Mouse (Mus musculus) neural tube, embryonic 15.5 days (tissue): ENCODE measurements around the gene Acvr1b. TPM values are rescaled to one million over a fixed set of nuclear protein-coding genes. Genes with fewer than 3 reads are reported as not detected.

Experiments
- ATAC-seq: fragments of 200-750 bp; cut with Nextera tagmentation; 2 replicates; pipeline ENCODE4 v1.8.0; 2017; ENCODE audit warnings: mild to moderate bottlenecking, moderate TSS enrichment, moderate library complexity; ENCODE audit not compliant: low FRiP score
- H3K27ac ChIP-seq: fragments of 300-500 bp; sonication (generic); replicated peaks from 2 replicates; pipeline ENCODE4 v1.5.1; 2015; ENCODE audit warnings: mild to moderate bottlenecking, inconsistent platforms
- H3K27me3 ChIP-seq: fragments of 300-500 bp; sonication (generic); replicated peaks from 2 replicates; pipeline ENCODE4 v1.6.1; 2015; ENCODE audit warnings: inconsistent platforms
- H3K36me3 ChIP-seq: fragments of 300-500 bp; sonication (generic); 2 replicates; pipeline ENCODE4 v1.6.1; 2015; ENCODE audit warnings: inconsistent platforms
- H3K4me1 ChIP-seq: fragments of 300-500 bp; sonication (generic); 2 replicates; pipeline ENCODE4 v1.6.1; 2015; ENCODE audit warnings: inconsistent platforms
- H3K4me2 ChIP-seq: fragments of 300-500 bp; sonication (generic); 2 replicates; pipeline ENCODE4 v1.6.1; 2015; ENCODE audit warnings: inconsistent platforms, mild to moderate bottlenecking, moderate library complexity
- H3K4me3 ChIP-seq: fragments of 300-500 bp; sonication (generic); replicated peaks from 2 replicates; pipeline ENCODE4 v1.5.1; 2015; ENCODE audit warnings: mild to moderate bottlenecking, inconsistent platforms
- H3K9ac ChIP-seq: fragments of 300-500 bp; sonication (generic); replicated peaks from 2 replicates; pipeline ENCODE4 v1.6.1; 2015; ENCODE audit warnings: mild to moderate bottlenecking, inconsistent platforms
- H3K9me3 ChIP-seq: fragments of 300-500 bp; sonication (generic); replicated peaks from 2 replicates; pipeline ENCODE4 v1.6.1; 2016; ENCODE audit warnings: inconsistent platforms
- WGBS: fragments of 180-500 bp; shearing (Covaris S2); methylation state at CpG from one replicate; pipeline ENCODE4 v1.1.7; 2015; ENCODE audit warnings: mixed read lengths; 5-methylcytosine and 5-hydroxymethylcytosine counted together
- polyA plus RNA-seq: library from polyadenylated mRNA; unstranded; fragments of >200 nt; fragmentation: Nextera tagmentation; extraction: Ambion mirVana; gene quantifications from 2 replicates; pipeline ENCODE4 v1.2.1, GENCODE M21; 2015

Gene Acvr1b
- polyA plus RNA-seq, 1 experiment from 2014 or later, result 23.1 TPM

DNA sequence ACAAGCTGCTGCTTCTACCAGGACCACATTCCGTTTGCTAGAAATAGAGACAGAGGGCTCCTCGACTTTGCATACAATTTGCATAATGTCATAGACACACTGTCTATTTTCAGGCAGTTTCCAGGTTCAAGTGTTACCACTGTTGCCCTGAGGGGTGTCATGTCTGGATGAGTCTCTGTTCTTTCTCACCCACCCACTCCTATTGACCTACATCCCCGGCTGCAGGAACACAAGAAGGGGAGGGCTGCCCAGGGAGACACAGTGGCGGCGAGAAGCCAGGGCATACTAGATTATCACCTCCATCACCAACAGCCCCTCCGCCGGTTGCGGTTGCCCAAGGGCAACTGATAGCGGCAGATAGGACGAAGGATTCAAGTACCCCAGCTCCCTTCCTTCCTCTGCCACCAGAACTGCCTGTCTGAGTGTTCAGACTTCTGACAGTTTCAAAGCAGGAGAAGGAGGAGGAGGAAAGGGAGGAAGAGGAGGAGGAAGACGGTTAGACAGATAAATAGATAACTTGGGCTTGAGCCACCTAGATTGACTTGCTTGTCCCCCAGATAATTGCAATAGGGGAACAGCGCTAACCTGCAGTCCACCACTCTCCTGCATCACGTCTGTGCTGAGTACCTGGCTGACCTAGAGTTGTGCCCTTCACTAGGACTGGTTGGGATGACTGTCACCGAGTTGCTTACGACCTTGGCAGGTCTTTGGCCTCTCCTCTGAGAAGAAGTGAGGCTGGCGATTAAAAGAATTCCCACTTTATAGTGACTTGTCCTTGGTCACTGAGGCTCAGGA is 26.6 kb upstream of the Acvr1b start:
- H3K4me2 ChIP-seq, result no peak overlapping the region
- H3K27ac ChIP-seq, result no peak overlapping the region
- 0 out of 2 replicates have a peak, but pooled peaks cover 3% of the 10 kb centered on the region for H3K27me3 ChIP-seq
- WGBS, result 70% methylated on average over 16 of the region's 16 CpGs
- no peak overlapping the region for H3K4me3 ChIP-seq
- peaks cover 21% of the 10 kb centered on the region for H3K4me1 ChIP-seq
- ATAC-seq, result no peak
- no peak overlapping the region for H3K9ac ChIP-seq
- no peaks in the 10 kb centered on the region for H3K36me3 ChIP-seq
- no peaks in the 10 kb centered on the region for H3K9me3 ChIP-seq

DNA sequence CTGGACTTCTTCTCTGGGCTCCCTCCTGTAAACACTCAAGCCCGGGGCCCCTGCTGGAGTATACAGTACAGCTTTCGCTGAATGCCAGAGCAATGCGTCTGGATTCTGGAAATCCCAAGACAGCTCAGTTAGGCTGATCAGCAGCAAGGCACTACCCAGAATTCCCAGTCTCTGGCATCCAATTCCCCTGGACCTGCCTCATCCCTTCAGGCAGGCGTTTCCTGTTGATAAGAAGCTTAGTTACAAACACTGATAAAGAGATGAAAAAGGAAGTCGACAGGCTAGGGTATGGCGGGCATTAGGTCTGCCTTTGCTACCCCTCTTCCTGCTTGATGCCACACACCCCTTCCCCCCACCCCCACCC is 26.0 kb upstream of the Acvr1b start:
- Histone ChIP-seq H3K9me3 (no peaks in the 10 kb centered on the region), H3K27me3 (0 out of 2 replicates have a peak, but pooled peaks cover 3% of the 10 kb centered on the region), H3K9ac (no peak overlapping the region), H3K36me3 (no peaks in the 10 kb centered on the region), H3K4me2 (no peak overlapping the region), H3K27ac (no peak overlapping the region), H3K4me1 (peaks cover 21% of the 10 kb centered on the region), H3K4me3 (no peak overlapping the region)
- ATAC-seq, result no peak
- WGBS, result 66% methylated on average over 6 of the region's 6 CpGs

DNA sequence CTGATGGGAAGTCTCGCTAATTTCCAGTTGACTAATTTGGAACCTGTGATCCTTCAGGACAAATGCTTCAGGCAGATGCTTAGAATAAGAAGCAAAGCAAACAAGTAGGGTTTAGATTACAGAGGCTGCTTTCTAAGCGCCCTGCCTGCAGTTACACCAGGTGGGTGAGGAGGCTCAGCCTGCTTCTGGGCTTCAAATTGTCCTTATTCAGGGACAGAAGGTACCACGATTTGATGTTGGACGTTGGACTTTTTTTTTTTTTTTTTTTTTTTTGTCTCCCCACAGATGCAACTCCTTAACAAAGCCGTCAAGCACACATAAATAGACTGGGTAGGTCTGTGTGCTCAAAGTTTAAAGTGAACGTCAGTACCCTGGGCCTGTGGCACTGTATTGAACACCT is 25.3 kb upstream of the Acvr1b start:
- H3K9ac ChIP-seq, result no peak overlapping the region
- H3K4me3 ChIP-seq, result no peak overlapping the region
- H3K27ac ChIP-seq, result no peak overlapping the region
- 0 out of 2 replicates have a peak, but pooled peaks cover 3% of the 10 kb centered on the region for H3K27me3 ChIP-seq
- WGBS, result 87% methylated on average over 6 of the region's 6 CpGs
- ATAC-seq, result no peak
- peaks cover 15% of the 10 kb centered on the region for H3K4me1 ChIP-seq
- H3K36me3 ChIP-seq, result no peaks in the 10 kb centered on the region
- no peaks in the 10 kb centered on the region for H3K9me3 ChIP-seq
- H3K4me2 ChIP-seq, result no peak overlapping the region

DNA sequence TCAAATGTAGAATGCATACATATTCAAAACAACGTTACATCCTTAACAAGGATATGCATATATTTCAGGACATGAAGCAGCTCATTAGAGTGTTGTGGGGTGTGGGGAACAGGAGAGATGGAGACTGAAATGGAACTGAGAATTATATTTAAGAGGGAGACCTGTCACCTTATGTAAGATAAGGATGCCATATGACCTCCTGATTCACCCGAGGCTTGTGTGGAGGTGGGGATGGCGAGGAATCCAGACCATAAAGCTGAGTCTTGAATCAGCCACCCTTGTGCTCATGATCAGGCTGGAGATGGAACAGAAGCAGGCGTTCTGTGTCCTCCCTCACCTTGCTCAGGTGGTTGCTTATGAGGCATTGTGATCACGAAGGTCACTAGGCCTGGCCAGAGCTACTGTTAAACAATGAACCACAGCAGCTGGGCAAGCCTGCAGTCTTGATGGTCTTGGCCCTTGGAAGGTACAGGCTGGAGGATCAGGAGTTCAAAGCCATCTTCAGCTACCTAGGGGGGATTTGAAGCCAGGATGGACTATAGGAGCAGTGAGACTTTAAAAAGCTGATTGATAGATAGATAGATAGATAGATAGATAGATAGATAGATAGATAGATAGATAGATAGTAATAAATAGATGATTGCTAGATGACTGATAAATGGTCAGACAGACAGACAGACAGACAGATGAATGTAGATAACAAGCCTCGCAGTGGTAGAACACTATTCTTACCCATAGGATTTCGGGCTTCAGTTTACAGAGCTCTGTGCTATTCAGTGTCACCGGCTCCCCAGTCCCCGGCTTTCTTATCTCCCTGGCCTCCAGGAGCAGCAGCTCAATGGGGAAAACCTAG is 22.2 kb upstream of the Acvr1b start:
- no peak overlapping the region for H3K9ac ChIP-seq
- H3K27ac ChIP-seq, result no peak overlapping the region
- H3K36me3 ChIP-seq, result no peaks in the 10 kb centered on the region
- no peaks in the 10 kb centered on the region for H3K9me3 ChIP-seq
- WGBS, result 79% methylated on average over 9 of the region's 9 CpGs
- no peaks in the 10 kb centered on the region for H3K4me1 ChIP-seq
- 0 out of 2 replicates have a peak, but pooled peaks cover 2% of the 10 kb centered on the region for H3K27me3 ChIP-seq
- no peak overlapping the region for H3K4me3 ChIP-seq
- H3K4me2 ChIP-seq, result no peak overlapping the region
- ATAC-seq, result no peak

DNA sequence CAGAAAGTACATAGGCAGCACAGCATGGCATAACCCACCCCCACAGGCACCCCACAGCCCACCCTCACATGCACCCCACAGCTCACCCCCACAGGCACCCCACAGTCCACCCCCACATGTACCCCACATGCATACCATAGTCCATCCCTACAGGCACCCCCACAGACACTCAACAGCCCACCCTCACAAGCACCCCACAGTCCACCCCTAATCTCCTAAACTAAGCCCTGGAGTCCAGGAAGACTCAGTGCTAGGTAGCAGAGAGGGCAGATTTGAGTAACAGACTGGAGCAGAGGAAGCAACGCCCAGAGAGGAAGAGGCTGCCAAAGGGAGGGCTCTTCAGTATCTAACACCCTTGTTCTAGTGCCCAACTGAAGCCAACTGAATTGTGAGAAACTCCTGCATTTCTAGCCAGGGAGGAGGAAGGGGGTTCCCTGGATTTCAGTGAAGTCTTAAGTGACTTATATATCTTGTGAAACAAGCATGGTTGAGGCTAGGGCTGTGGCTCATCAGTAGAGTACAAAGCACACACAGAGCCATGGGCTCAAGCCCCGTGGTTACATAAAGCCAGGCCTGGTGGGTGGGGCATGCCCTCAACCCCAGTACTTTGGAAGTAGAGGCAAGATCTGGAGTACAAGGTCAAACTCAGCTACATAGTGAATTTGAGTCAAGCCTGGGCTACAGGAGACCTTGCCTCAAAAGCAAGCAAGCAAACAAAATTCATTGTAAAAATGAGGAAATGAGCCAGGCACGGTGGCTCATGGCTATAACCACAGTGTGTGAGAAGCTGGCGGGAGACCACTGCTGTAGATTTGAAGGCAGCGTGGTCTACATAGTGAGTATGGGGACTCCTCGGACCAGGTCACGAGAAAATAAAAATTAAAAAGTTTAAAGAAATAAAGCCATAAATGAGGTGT is 18.9 kb upstream of the Acvr1b start:
- 0 out of 2 replicates have a peak, but pooled peaks cover 2% of the 10 kb centered on the region for H3K4me1 ChIP-seq
- WGBS, result 88% methylated on average over 7 of the region's 7 CpGs
- H3K36me3 ChIP-seq, result no peaks in the 10 kb centered on the region
- H3K4me3 ChIP-seq, result no peak overlapping the region
- H3K9ac ChIP-seq, result no peak overlapping the region
- H3K9me3 ChIP-seq, result no peaks in the 10 kb centered on the region
- H3K27me3 ChIP-seq, result no peaks in the 10 kb centered on the region
- no peak overlapping the region for H3K27ac ChIP-seq
- no peak for ATAC-seq
- H3K4me2 ChIP-seq, result no peak overlapping the region

DNA sequence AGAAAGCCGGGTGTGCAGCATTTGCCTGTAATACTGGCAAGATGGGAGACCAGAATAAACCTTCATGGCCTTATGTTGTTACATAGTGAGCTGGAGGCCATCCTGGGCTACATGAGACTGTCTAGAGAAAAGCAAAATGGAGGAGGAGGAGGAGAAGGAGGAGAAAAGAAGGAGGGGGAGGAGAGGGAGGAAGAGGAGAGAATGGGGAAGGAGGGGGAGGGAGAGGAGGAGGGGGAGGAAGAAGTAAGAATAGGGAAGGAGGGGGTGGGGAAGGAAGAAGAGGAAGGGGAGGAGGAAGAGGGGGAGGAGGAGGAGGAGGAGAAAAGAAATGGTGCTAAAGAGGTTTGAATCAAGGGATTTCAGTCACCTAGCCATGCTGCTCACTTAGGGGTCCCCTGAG is 13.7 kb upstream of the Acvr1b start:
- Histone ChIP-seq H3K36me3 (no peaks in the 10 kb centered on the region), H3K4me1 (peaks cover 31% of the 10 kb centered on the region), H3K9me3 (no peaks in the 10 kb centered on the region), H3K9ac (no peak overlapping the region), H3K4me2 (peak overlapping the region; percentile 7; the same call in 1 of the 2 replicates), H3K4me3 (no peak overlapping the region), H3K27ac (peak overlapping the region; percentile 29; the same call in 1 of the 2 replicates), H3K27me3 (no peaks in the 10 kb centered on the region)
- 0 out of 2 replicates have a peak, but pooled peaks have one; percentile 8 for ATAC-seq
- WGBS, result 11% methylated on average over 1 of the region's 1 CpGs

DNA sequence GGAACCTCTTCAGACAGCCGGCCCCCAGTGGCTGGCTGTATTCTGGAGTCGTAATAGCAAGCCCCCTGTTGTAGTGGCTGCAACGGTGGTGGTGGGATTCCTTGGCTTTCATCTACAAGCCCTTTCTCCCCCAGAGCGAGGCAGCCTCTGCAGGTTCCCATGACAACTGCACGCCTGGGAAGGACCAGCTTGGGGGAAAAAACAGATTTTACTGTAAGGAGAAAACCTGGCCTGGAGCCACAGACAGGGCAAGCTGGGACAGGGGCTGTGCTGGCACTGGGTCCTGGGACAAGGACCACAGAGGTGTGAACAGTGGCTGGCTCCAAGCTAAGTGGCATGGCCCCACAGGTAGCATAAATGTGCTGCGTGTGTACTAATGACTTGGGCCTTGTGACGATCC is 13.3 kb upstream of the Acvr1b start:
- Histone ChIP-seq H3K4me2 (peak overlapping the region; percentile 7; the same call in 1 of the 2 replicates), H3K4me3 (no peak overlapping the region), H3K36me3 (no peaks in the 10 kb centered on the region), H3K9ac (no peak overlapping the region), H3K9me3 (no peaks in the 10 kb centered on the region), H3K27ac (peak overlapping the region; percentile 29), H3K27me3 (no peaks in the 10 kb centered on the region), H3K4me1 (peaks cover 31% of the 10 kb centered on the region)
- 12% methylated on average over 7 of the region's 7 CpGs for WGBS
- peak; percentile 68; the same call in 1 of the 2 replicates for ATAC-seq

DNA sequence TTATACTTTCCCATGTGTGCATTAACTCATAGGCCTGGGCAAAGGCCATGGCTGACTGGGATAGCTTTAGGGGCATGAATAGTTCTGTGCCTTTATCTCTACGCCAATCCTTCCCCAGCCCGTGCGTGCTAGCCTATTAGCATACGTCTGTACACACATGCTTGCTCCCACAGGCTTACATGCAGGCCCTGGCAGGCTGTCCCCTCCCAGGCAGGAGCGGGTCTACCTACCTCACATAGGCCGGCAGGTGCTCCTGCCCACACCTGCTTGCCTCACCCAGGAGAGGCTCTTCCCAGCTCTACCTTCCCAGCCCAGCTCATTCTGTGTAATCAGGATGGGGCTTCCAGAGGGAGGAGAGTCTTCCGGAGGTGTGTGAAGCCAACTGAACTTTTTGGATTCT is 12.3 kb upstream of the Acvr1b start:
- Histone ChIP-seq H3K9ac (no peak overlapping the region), H3K4me2 (no peak overlapping the region), H3K27me3 (0 out of 2 replicates have a peak, but pooled peaks cover 3% of the 10 kb centered on the region), H3K4me1 (peaks cover 34% of the 10 kb centered on the region), H3K4me3 (no peak overlapping the region), H3K27ac (no peak overlapping the region), H3K36me3 (no peaks in the 10 kb centered on the region), H3K9me3 (no peaks in the 10 kb centered on the region)
- 81% methylated on average over 7 of the region's 7 CpGs for WGBS
- no peak for ATAC-seq

DNA sequence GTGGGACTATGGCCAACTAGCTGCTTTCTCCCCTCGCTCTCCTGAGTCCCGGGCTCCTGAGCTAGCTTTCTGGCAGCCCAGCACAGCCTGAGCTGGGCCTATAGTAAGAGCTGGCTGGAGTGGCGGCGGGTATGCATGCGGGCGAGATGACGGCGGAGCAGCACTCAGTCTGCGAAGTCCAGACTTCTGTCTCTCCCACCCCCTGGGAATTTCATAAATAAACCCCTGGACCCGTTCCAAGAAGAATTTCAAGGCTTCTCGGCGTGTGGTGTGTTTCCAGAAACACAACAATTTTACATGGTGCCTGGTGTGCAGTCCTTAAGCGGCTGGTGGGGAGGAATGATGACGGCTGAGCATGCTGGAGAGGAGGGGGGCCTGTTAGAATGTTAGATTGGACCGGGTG is 10.8 kb upstream of the Acvr1b start:
- Histone ChIP-seq H3K27me3 (0 out of 2 replicates have a peak, but pooled peaks cover 3% of the 10 kb centered on the region), H3K4me1 (peaks cover 34% of the 10 kb centered on the region), H3K4me3 (no peak overlapping the region), H3K36me3 (no peaks in the 10 kb centered on the region), H3K4me2 (peak overlapping the region; percentile 13; the same call in 1 of the 2 replicates), H3K9ac (no peak overlapping the region), H3K27ac (0 out of 2 replicates have a peak overlapping the region, but pooled peaks have one; percentile 23), H3K9me3 (no peaks in the 10 kb centered on the region)
- 8% methylated on average over 15 of the region's 15 CpGs for WGBS
- no peak for ATAC-seq

DNA sequence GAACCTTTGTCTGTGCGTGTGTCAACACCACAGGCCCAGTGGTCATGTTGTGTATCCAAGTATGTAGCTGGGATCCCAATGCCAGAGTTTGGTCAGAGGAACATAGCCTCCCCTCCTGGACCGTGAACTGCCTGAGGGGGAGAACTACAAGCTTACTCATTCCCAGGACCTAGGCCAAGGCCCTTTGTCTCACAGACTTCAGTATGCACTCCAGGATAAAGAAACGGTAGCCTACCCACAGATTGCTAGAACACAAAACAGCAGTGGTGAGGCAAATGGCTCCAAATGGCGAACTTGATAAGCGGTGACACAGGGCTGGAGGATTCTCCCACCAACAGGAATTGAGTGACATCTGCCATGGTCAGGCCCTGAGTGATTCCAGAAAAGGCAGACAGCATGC is 10.0 kb upstream of the Acvr1b start:
- WGBS, result 50% methylated on average over 5 of the region's 5 CpGs
- no peak for ATAC-seq
- no peak overlapping the region for H3K4me2 ChIP-seq
- 0 out of 2 replicates have a peak, but pooled peaks cover 3% of the 10 kb centered on the region for H3K27me3 ChIP-seq
- no peaks in the 10 kb centered on the region for H3K9me3 ChIP-seq
- H3K27ac ChIP-seq, result peak overlapping the region; percentile 23; the same call in 1 of the 2 replicates
- H3K9ac ChIP-seq, result no peak overlapping the region
- peaks cover 34% of the 10 kb centered on the region for H3K4me1 ChIP-seq
- H3K36me3 ChIP-seq, result no peaks in the 10 kb centered on the region
- no peak overlapping the region for H3K4me3 ChIP-seq

DNA sequence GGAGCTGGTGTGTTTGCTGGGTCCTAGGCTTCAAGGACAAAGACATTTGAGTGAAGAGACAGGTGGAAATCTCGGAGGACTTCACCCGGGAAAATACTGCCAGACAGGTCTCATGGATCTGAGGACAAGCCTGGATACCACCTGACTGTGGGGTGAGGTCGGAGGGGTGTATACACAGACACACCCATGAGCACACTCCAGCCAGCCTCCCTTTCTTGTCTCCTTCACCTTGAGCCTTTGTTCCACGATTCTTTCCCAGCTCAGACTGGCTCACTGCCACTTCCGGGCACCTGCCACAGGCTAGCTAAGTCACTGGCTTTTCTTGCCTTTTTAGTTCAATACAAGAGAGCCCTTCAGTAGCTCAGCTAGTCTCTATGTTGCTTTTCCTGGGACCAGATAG is 9.6 kb upstream of the Acvr1b start:
- Histone ChIP-seq H3K27me3 (0 out of 2 replicates have a peak, but pooled peaks cover 3% of the 10 kb centered on the region), H3K4me1 (peaks cover 34% of the 10 kb centered on the region), H3K27ac (no peak overlapping the region), H3K9me3 (no peaks in the 10 kb centered on the region), H3K9ac (no peak overlapping the region), H3K4me2 (no peak overlapping the region), H3K36me3 (no peaks in the 10 kb centered on the region), H3K4me3 (no peak overlapping the region)
- ATAC-seq, result no peak
- WGBS, result 70% methylated on average over 5 of the region's 5 CpGs
